Mouse (Mus musculus): ENCODE results near the gene Tex45.

Tex45 gene

GRCm38 (mm10) chr8:3536053-3536841, 65.6 kb downstream of the Tex45 start:
- no peak for DNase-seq (ENCODE audit: low spot score in 2 of 2)
